ENCODE assay signal across 15 mouse cellular contexts in the genomic region with DNA sequence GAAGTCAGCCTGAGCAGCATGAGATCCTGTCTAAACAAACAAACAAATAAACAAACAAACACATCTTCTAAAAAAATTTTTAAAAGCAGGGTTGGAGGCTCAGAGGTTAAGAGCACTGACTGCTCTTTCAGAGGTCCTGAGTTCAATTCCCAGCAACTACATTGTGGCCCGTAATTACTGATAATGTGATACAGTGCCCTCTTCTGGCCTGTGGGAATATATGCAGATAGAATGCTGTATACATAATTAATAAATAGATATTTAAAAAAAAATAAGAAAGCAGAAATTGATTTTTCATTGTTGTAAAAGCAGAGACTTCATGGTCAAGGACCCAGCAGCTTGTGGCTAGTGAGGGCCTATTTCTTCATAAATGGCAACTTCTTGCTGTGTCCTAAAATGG.
"Had no signal": no experiment of that assay in that cellular context is flagged by ENCODE, and none has a peak within 500 bp of the region (broad histone marks: within the 10 kb centered on the region; RNA-seq: fewer than 3 reads in every experiment).

No protein-coding gene starts in this region.

- H3K27ac ChIP-seq: limb, embryonic 10.5 days; liver, embryonic 15.5 days; midbrain, embryonic 10.5 days had no signal

- H3K9me3 ChIP-seq: limb, embryonic 10.5 days; liver, embryonic 15.5 days; midbrain, embryonic 10.5 days; neural tube, embryonic 15.5 days had no signal

- DNase-seq: kidney, adult 18-20 months; kidney, postnatal 14 days; lung, embryonic 14.5 days; lung, postnatal 10 days; lung, postnatal 4 days; right cerebral cortex, adult 18-20 months; right cerebral cortex, postnatal 25 days; thymus, adult 18-20 months; thymus, postnatal 14 days had no signal

- H3K4me3 ChIP-seq: limb, embryonic 10.5 days; liver, embryonic 15.5 days; midbrain, embryonic 10.5 days; myocyte; neural tube, embryonic 15.5 days had no signal

- H3K4me1 ChIP-seq: limb, embryonic 10.5 days; liver, embryonic 15.5 days; midbrain, embryonic 10.5 days had no signal

- H3K36me3 ChIP-seq: limb, embryonic 10.5 days; liver, embryonic 15.5 days; midbrain, embryonic 10.5 days; neural tube, embryonic 15.5 days had no signal

- H3K9ac ChIP-seq: liver, embryonic 15.5 days; lung, embryonic 14.5 days; neural tube, embryonic 15.5 days had no signal

- H3K4me2 ChIP-seq: liver, embryonic 11.5 days; liver, embryonic 15.5 days; lung, embryonic 14.5 days; neural tube, embryonic 15.5 days had no signal
